In the genomic region with DNA sequence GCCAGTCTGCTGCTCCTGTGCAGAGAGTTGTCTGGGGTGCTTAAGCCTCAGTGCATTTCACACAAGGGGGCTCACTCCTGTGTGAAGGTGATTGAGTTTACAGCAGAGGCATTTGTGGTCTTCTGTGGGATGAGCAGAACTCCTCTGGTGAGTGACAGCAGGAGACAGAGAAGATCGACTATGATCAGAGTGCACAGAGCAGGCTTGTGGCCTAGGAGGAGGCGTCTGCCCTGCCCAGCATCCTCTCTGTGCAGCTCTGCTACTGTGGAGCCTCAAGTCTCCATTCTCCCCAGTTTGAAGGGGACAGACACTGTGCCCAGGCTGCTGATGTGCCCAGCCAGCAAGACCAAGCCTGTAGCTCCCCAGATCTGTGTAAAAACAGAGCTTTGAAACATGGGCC, we compare ENCODE assay signal across 11 mouse cellular contexts. TPM values are rescaled to one million over a fixed set of nuclear protein-coding genes. Genes with fewer than 3 reads are reported as not detected.
DNase-seq lines count a peak whose midpoint lies in the region; ATAC-seq and TF ChIP-seq lines count a peak whose summit lies in the region.
"Had no signal": no experiment of that assay in that cellular context is flagged by ENCODE, and none has a peak within 500 bp of the region (broad histone marks: within the 10 kb centered on the region; RNA-seq: fewer than 3 reads in every experiment).

No protein-coding gene starts in this region.

- H3K4me1 ChIP-seq in kidney, embryonic 15.5 days = peaks cover 40% of the 10 kb centered on the region
- H3K4me1 ChIP-seq in thymus, adult 2 months (replicated peaks; ENCODE audit: control insufficient read depth, insufficient read depth, low read length) = peaks cover 42% of the 10 kb centered on the region
- H3K4me1 ChIP-seq in stomach, embryonic 16.5 days (ENCODE audit: control insufficient read depth, insufficient read depth, low read length) = peaks cover 47% of the 10 kb centered on the region

- no peak overlapping the region for H3K4me3 ChIP-seq in gastrocnemius, adult 2 months
- H3K4me3 ChIP-seq in kidney, embryonic 15.5 days (replicated peaks) = no peak overlapping the region
- H3K4me3 ChIP-seq in thymus, adult 2 months (ENCODE audit: control insufficient read depth, insufficient read depth, low read length) = no peak overlapping the region
- no peak overlapping the region for H3K4me3 ChIP-seq in stomach, embryonic 16.5 days (replicated peaks; ENCODE audit: low read length)

- no peaks in the 10 kb centered on the region for H3K27me3 ChIP-seq in kidney, embryonic 15.5 days
- no peaks in the 10 kb centered on the region for H3K27me3 ChIP-seq in thymus, adult 2 months (ENCODE audit: control insufficient read depth, insufficient read depth, low read length)
- H3K27me3 ChIP-seq in stomach, embryonic 16.5 days (ENCODE audit: control insufficient read depth, insufficient read depth, low read length) = no peaks in the 10 kb centered on the region

- ATAC-seq in kidney, embryonic 15.5 days (replicated peaks; ENCODE audit: low FRiP score) = no peak
- ATAC-seq in stomach, embryonic 16.5 days (ENCODE audit: insufficient read depth, low FRiP score) = no peak
- ATAC-seq in cerebellum, adult (ENCODE audit: insufficient number of reproducible peaks, low FRiP score, low TSS enrichment) = no peak
- ATAC-seq: hindbrain, embryonic 16.5 days had no signal

- WGBS in kidney, embryonic 15.5 days = 81% methylated on average over 2 of the region's 2 CpGs
- WGBS in thymus, adult 2 months = 17% methylated on average over 2 of the region's 2 CpGs
- WGBS in stomach, embryonic 16.5 days = 64% methylated on average over 2 of the region's 2 CpGs

- TF ChIP-seq POLR2A in thymus, adult 2 months (IDR thresholded peaks at IDR 0.05; ENCODE audit: control insufficient read depth, extremely low read depth, insufficient read depth, low read length, poor library complexity) = no peak

- 0 out of 2 replicates have a peak, but pooled peaks cover 3% of the 10 kb centered on the region for H3K36me3 ChIP-seq in kidney, embryonic 15.5 days
- H3K36me3 ChIP-seq in thymus, adult 2 months (ENCODE audit: control insufficient read depth, insufficient read depth, low read length) = no peaks in the 10 kb centered on the region
- no peaks in the 10 kb centered on the region for H3K36me3 ChIP-seq in stomach, embryonic 16.5 days (ENCODE audit: control insufficient read depth, insufficient read depth, low read length)

- TF ChIP-seq CTCF in gastrocnemius, adult 2 months (IDR thresholded peaks at IDR 0.05) = no peak
- no peak for TF ChIP-seq CTCF in thymus, adult 2 months (IDR thresholded peaks at IDR 0.05; ENCODE audit: borderline replicate concordance, control insufficient read depth, extremely low read depth, insufficient read depth, low read length, poor library complexity)

- H3K27ac ChIP-seq in gastrocnemius, adult 2 months = peak overlapping the region; percentile 56
- peak overlapping the region; percentile 29; the same call in 1 of the 2 replicates for H3K27ac ChIP-seq in kidney, embryonic 15.5 days
- 0 out of 2 replicates have a peak overlapping the region, but pooled peaks have one; percentile 13 for H3K27ac ChIP-seq in thymus, adult 2 months (ENCODE audit: control insufficient read depth, insufficient read depth, low read length)
- peak overlapping the region; percentile 69; the same call in 1 of the 2 replicates for H3K27ac ChIP-seq in stomach, embryonic 16.5 days (ENCODE audit: low read length)

- no peak overlapping the region for H3K9ac ChIP-seq in kidney, embryonic 15.5 days
- 0 out of 2 replicates have a peak overlapping the region, but pooled peaks have one; percentile 14 for H3K9ac ChIP-seq in stomach, embryonic 16.5 days (ENCODE audit: low read length)

- no peak for DNase-seq in gastrocnemius, adult 2 months
- no peak for DNase-seq in gastrocnemius, postnatal 10 days
- DNase-seq in kidney, postnatal 25 days = no peak
- DNase-seq in thymus, adult 2 months = no peak
- DNase-seq in thymus, postnatal 10 days (ENCODE audit: low spot score in 2 of 2) = no peak
- DNase-seq: adrenal gland, adult 8-10 months; cerebellum, postnatal 10 days had no signal

- no peak overlapping the region for H3K4me2 ChIP-seq in kidney, embryonic 15.5 days
- no peak overlapping the region for H3K4me2 ChIP-seq in stomach, embryonic 16.5 days (ENCODE audit: low read depth, low read length)

- no peaks in the 10 kb centered on the region for H3K9me3 ChIP-seq in kidney, embryonic 15.5 days (replicated peaks)
- H3K9me3 ChIP-seq in stomach, embryonic 16.5 days (replicated peaks; ENCODE audit: control insufficient read depth, low read length) = no peaks in the 10 kb centered on the region

- intact Hi-C loops in gastrocnemius, adult 2 months (cut with DNase I) = no loop called here

RNA-seq across cellular contexts. Expression of a gene that starts 18.0 kb away (rescaled TPM):
- 10 to 100 TPM; 15.4 to 19.6 TPM for total RNA-seq in gastrocnemius, adult 2 months (2021)
- 10 to 100 TPM; 16.4 to 22.7 TPM for total RNA-seq in gastrocnemius, postnatal 10 days (2021)
- polyA plus RNA-seq in kidney, embryonic 15.5 days (2015; fragmentation: Nextera tagmentation; extraction: Ambion mirVana) = 57.4 and 71.2 TPM in 2 replicates
- 97.1 and 97.8 TPM in 2 replicates for polyA plus RNA-seq in thymus, adult 2 months (2012; rRNA removed)
- polyA plus RNA-seq in stomach, embryonic 16.5 days (2015; fragmentation: Nextera tagmentation; extraction: Ambion mirVana) = 49.5 and 51.3 TPM in 2 replicates

Comparison
In these comparisons a context has a peak if more than half of its experiments do, and no peak if none do; other contexts are left out.
1. H3K27ac ChIP-seq: peak in every context shown above with its lines; median percentile 69 in stomach, embryonic 16.5 days; 56 in gastrocnemius, adult 2 months; 29 in kidney, embryonic 15.5 days; 13 in thymus, adult 2 months.